Mouse (Mus musculus): ENCODE measurements around the gene Aox4. TPM values are rescaled to one million over a fixed set of nuclear protein-coding genes. Genes with fewer than 3 reads are reported as not detected.

Aox4 gene
- total and polyA plus RNA-seq, 2 experiments from 2014 or later: not detected

DNA sequence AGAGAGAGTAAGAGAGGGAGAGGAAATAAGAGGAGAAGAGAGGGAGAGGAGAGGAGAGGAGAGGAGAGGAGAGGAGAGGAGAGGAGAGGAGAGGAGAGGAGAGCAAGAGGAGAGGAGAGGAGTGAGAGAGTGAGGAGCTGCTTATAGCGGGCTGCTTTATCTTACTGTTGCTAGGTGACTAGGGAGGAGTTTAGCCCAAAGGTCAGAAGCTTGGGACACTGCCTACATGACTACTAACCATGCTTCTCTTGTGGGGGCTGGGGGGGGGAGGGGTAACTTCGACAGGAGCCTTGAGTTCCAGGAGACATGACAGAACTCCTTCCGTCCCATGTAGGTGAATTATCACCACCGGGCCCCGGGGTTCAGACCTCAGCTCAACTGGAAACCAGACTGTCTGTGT is 20.3 kb downstream of the Aox4 start:
- Histone ChIP-seq H3K9ac (replicated peaks; ENCODE audit: low read depth, low read length) (no peak overlapping the region), H3K27ac (ENCODE audit: low read depth) (no peak overlapping the region), H3K4me2 (ENCODE audit: low read depth, low read length) (no peak overlapping the region), H3K9me3 (replicated peaks; ENCODE audit: control insufficient read depth, low read length) (no peaks in the 10 kb centered on the region), H3K4me1 (ENCODE audit: control insufficient read depth, insufficient read depth) (no peaks in the 10 kb centered on the region), H3K4me3 (ENCODE audit: low read depth, low read length) (no peak overlapping the region), H3K36me3 (replicated peaks; ENCODE audit: control insufficient read depth, insufficient read depth, low read length) (no peaks in the 10 kb centered on the region), H3K27me3 (ENCODE audit: control insufficient read depth, insufficient read depth, low read length) (no peaks in the 10 kb centered on the region)
- ATAC-seq (ENCODE audit: insufficient read depth, low read depth) (no peak), DNase-seq (ENCODE audit: low spot score) (no peak)
- WGBS: 40% methylated on average over 5 of the region's 5 CpGs
- no peak for TF ChIP-seq EP300 (IDR thresholded peaks at IDR 0.05; ENCODE audit: low read depth)
- no peak for TF ChIP-seq CTCF (IDR thresholded peaks at IDR 0.05; ENCODE audit: low read depth)

DNA sequence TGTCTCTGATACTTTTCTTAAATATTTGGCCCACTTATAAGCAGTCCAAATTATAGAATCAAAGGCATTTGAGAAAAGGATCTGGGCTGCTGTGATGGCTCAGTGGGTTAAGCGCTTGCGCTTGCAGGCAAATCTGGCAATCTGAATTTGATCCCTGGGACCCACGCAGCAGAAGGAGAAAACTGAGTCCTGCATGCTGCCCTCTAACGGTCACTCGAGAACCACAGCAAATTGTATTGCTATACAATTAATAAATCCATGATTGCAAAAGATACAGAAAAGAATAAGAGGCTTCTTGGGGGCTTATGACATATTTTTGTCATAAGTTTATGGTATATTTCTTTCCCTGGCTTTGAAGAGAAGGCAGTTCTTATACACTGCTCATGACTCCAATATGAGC is 25.2 kb downstream of the Aox4 start:
- 56% methylated on average over 5 of the region's 5 CpGs for WGBS
- H3K4me1 ChIP-seq (ENCODE audit: control insufficient read depth, insufficient read depth): no peaks in the 10 kb centered on the region
- H3K9ac ChIP-seq (replicated peaks; ENCODE audit: low read depth, low read length): no peak overlapping the region
- H3K9me3 ChIP-seq (replicated peaks; ENCODE audit: control insufficient read depth, low read length): no peaks in the 10 kb centered on the region
- DNase-seq (ENCODE audit: low spot score) (no peak), ATAC-seq (ENCODE audit: insufficient read depth, low read depth) (no peak)
- H3K27ac ChIP-seq (ENCODE audit: low read depth): no peak overlapping the region
- H3K4me3 ChIP-seq (ENCODE audit: low read depth, low read length): no peak overlapping the region
- H3K36me3 ChIP-seq (replicated peaks; ENCODE audit: control insufficient read depth, insufficient read depth, low read length): no peaks in the 10 kb centered on the region
- TF ChIP-seq EP300 (IDR thresholded peaks at IDR 0.05; ENCODE audit: low read depth) (no peak), CTCF (IDR thresholded peaks at IDR 0.05; ENCODE audit: low read depth) (no peak)
- H3K27me3 ChIP-seq (ENCODE audit: control insufficient read depth, insufficient read depth, low read length): no peaks in the 10 kb centered on the region
- H3K4me2 ChIP-seq (ENCODE audit: low read depth, low read length): no peak overlapping the region

DNA sequence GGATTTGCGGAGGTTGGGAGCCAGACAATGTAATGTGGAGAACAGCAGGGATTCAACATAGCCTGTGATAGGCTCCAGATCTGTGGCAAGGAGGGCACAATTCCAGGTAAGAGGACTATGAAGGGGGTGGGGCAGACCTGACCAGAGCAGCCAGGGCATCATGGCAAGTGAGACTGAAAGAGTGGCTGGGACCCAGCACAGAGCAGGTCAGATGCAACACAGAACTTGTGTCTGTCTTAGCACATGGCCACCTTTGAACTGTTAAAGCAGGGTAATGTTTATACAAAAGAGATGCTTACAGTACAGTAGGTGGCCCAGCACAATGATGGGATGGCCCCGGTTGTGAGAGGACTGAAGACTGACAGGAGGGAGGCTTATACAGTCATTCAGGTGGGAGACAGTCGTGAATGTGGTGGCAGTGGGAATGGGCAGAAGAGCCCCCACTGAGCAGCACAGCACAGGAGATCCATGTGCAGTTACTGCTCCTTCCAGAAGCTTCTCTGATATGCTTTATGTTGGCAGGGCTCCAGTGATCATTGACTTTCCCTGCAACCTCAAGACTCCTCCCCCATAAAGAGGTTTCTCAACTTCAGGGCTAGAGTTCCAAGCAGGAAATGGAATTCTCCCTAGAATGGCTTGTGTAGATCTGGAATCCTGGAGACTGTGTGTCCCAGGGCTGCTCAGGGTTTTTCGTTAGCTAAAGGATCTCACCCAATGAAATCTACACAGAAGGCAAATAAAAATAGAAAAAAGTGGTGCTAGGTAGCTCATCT is 27.5 kb downstream of the Aox4 start:
- TF ChIP-seq EP300 (IDR thresholded peaks at IDR 0.05; ENCODE audit: low read depth) (no peak), CTCF (IDR thresholded peaks at IDR 0.05; ENCODE audit: low read depth) (no peak)
- H3K27me3 ChIP-seq (ENCODE audit: control insufficient read depth, insufficient read depth, low read length): no peaks in the 10 kb centered on the region
- no peaks in the 10 kb centered on the region for H3K9me3 ChIP-seq (replicated peaks; ENCODE audit: control insufficient read depth, low read length)
- DNase-seq (ENCODE audit: low spot score) (peak; percentile 31), ATAC-seq (ENCODE audit: insufficient read depth, low read depth) (no peak)
- H3K4me3 ChIP-seq (ENCODE audit: low read depth, low read length): no peak overlapping the region
- H3K4me1 ChIP-seq (ENCODE audit: control insufficient read depth, insufficient read depth): no peaks in the 10 kb centered on the region
- no peak overlapping the region for H3K4me2 ChIP-seq (ENCODE audit: low read depth, low read length)
- H3K27ac ChIP-seq (ENCODE audit: low read depth): no peak overlapping the region
- 70% methylated on average over 4 of the region's 4 CpGs for WGBS
- H3K36me3 ChIP-seq (replicated peaks; ENCODE audit: control insufficient read depth, insufficient read depth, low read length): no peaks in the 10 kb centered on the region
- H3K9ac ChIP-seq (replicated peaks; ENCODE audit: low read depth, low read length): no peak overlapping the region

DNA sequence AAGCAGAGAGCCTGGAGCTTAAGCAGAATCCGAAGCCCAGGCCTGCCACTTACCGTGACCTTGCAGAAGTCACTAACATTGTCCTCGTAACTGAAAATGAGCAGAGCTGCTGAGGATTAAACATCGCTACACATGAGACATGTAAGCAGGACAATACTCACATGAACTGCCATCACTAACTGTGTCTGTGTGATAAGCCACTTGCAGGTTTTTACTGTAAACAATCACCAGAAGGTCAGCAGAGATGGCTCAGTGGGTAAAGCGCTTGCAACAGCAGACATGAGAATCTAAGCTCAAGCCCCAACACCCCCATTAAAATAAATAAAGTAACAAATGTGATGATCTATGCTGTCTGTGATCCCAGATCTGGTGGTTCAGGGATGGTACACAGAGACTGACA is 28.2 kb downstream of the Aox4 start:
- H3K27ac ChIP-seq (ENCODE audit: low read depth): no peak overlapping the region
- H3K4me1 ChIP-seq (ENCODE audit: control insufficient read depth, insufficient read depth): no peaks in the 10 kb centered on the region
- H3K27me3 ChIP-seq (ENCODE audit: control insufficient read depth, insufficient read depth, low read length): no peaks in the 10 kb centered on the region
- no peaks in the 10 kb centered on the region for H3K36me3 ChIP-seq (replicated peaks; ENCODE audit: control insufficient read depth, insufficient read depth, low read length)
- 61% methylated on average over 5 of the region's 5 CpGs for WGBS
- H3K9me3 ChIP-seq (replicated peaks; ENCODE audit: control insufficient read depth, low read length): no peaks in the 10 kb centered on the region
- no peak overlapping the region for H3K4me3 ChIP-seq (ENCODE audit: low read depth, low read length)
- TF ChIP-seq CTCF (IDR thresholded peaks at IDR 0.05; ENCODE audit: low read depth): no peak
- TF ChIP-seq EP300 (IDR thresholded peaks at IDR 0.05; ENCODE audit: low read depth): no peak
- DNase-seq (ENCODE audit: low spot score) (no peak), ATAC-seq (ENCODE audit: insufficient read depth, low read depth) (no peak)
- no peak overlapping the region for H3K9ac ChIP-seq (replicated peaks; ENCODE audit: low read depth, low read length)
- no peak overlapping the region for H3K4me2 ChIP-seq (ENCODE audit: low read depth, low read length)

DNA sequence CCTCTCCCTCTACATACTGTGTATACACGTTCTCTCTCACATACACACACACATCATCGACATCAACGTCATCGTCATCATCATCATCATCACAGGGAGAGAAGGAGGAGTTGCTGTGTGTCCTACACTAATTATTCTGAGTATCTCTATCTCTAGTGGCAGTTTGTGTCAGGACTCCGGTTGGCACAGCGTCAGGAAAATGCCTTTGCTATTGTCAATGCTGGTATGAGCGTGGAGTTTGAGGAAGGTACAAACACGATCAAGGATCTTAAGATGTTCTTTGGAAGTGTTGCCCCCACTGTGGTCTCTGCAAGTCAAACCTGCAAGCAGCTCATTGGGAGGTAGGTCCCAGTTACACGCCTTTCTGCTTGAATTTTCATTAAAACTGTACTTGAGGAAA is 28.8 kb downstream of the Aox4 start:
- Histone ChIP-seq H3K27ac (ENCODE audit: low read depth) (no peak overlapping the region), H3K9ac (replicated peaks; ENCODE audit: low read depth, low read length) (no peak overlapping the region), H3K4me2 (ENCODE audit: low read depth, low read length) (no peak overlapping the region), H3K4me1 (ENCODE audit: control insufficient read depth, insufficient read depth) (no peaks in the 10 kb centered on the region), H3K27me3 (ENCODE audit: control insufficient read depth, insufficient read depth, low read length) (no peaks in the 10 kb centered on the region), H3K36me3 (replicated peaks; ENCODE audit: control insufficient read depth, insufficient read depth, low read length) (no peaks in the 10 kb centered on the region), H3K9me3 (replicated peaks; ENCODE audit: control insufficient read depth, low read length) (no peaks in the 10 kb centered on the region), H3K4me3 (ENCODE audit: low read depth, low read length) (no peak overlapping the region)
- no peak for DNase-seq (ENCODE audit: low spot score)
- no peak for TF ChIP-seq CTCF (IDR thresholded peaks at IDR 0.05; ENCODE audit: low read depth)
- TF ChIP-seq EP300 (IDR thresholded peaks at IDR 0.05; ENCODE audit: low read depth): no peak
- ATAC-seq (ENCODE audit: insufficient read depth, low read depth): no peak
- WGBS: 86% methylated on average over 9 of the region's 9 CpGs

DNA sequence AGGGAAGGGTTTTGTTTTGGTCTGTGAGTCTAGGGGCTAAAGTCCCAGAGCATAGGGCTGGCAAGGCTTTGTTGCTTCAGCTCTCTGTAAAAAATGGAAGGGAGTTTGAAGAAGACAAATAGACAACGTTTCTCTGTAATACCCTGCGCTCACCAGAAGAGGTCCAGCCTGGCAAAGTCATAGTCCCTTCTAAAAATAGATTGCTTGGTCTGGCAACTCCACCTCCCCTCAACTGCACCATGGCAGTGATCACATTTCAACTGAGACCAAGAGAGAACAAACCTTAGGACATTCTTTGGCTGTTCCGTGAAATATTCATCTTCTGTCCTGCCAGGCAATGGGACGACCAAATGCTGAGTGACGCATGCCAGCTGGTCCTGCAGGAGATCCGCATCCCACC is 30.1 kb downstream of the Aox4 start:
- ATAC-seq (ENCODE audit: insufficient read depth, low read depth) (peak; percentile 51; the same call in 1 of the 2 replicates), DNase-seq (ENCODE audit: low spot score) (peak; percentile 31)
- 57% methylated on average over 6 of the region's 6 CpGs for WGBS

More for the DNA sequence above, 30.1 kb downstream of the Aox4 start:
- Histone ChIP-seq H3K4me3 (ENCODE audit: low read depth, low read length) (no peak overlapping the region), H3K4me2 (ENCODE audit: low read depth, low read length) (no peak overlapping the region), H3K9ac (replicated peaks; ENCODE audit: low read depth, low read length) (no peak overlapping the region), H3K27me3 (ENCODE audit: control insufficient read depth, insufficient read depth, low read length) (no peaks in the 10 kb centered on the region), H3K36me3 (replicated peaks; ENCODE audit: control insufficient read depth, insufficient read depth, low read length) (no peaks in the 10 kb centered on the region), H3K9me3 (replicated peaks; ENCODE audit: control insufficient read depth, low read length) (no peaks in the 10 kb centered on the region), H3K27ac (ENCODE audit: low read depth) (no peak overlapping the region), H3K4me1 (ENCODE audit: control insufficient read depth, insufficient read depth) (no peaks in the 10 kb centered on the region)
- TF ChIP-seq EP300 (IDR thresholded peaks at IDR 0.05; ENCODE audit: low read depth) (no peak), CTCF (IDR thresholded peaks at IDR 0.05; ENCODE audit: low read depth) (peak; percentile 29)

Data from heart, postnatal 0 days (tissue).